Mouse (Mus musculus): ENCODE measurements around the gene Slc25a45.

The Slc25a45 gene

DNA sequence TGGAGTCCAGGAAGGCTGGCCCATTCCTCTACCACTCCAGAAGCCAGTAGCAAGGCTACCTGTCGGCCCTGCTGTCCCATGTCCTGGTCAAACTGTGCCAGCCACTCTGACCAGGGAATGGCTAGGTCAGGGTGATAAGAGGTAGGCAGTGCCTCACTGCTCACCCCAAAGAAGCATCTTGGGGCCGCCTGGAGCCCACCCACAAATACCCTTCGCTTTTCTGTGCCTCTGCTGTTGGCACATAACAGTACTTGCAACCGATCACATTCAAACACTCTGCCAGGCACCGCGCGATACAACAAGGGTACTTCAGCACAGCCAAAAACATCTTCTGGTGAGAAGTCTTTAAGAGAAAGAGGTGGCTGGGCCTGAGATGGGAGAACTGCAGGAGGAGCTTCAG is 14.7 kb downstream of the Slc25a45 start:
- no peak for DNase-seq (ENCODE audit: low spot score in 2 of 2)

DNA sequence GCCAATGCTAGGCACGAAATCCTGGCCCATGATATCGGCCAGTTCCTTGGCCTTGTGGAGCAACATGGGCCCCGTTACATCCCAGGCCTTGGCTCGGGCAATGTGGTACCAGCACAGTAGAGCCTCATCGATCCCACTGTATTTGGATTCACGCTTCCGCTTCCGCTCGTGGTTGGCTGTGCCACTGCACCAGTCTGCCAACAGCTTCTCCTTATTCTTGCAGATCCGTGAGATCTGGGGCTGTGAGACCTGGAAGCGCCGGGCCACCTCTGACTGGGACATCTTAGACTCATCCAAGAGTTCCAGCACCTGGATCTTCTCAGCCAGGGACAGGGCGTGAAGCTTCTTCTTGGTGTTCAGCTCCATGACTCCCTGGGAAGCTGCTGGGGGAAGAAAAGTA is 15.1 kb downstream of the Slc25a45 start:
- DNase-seq (ENCODE audit: low spot score in 2 of 2) = no peak

DNA sequence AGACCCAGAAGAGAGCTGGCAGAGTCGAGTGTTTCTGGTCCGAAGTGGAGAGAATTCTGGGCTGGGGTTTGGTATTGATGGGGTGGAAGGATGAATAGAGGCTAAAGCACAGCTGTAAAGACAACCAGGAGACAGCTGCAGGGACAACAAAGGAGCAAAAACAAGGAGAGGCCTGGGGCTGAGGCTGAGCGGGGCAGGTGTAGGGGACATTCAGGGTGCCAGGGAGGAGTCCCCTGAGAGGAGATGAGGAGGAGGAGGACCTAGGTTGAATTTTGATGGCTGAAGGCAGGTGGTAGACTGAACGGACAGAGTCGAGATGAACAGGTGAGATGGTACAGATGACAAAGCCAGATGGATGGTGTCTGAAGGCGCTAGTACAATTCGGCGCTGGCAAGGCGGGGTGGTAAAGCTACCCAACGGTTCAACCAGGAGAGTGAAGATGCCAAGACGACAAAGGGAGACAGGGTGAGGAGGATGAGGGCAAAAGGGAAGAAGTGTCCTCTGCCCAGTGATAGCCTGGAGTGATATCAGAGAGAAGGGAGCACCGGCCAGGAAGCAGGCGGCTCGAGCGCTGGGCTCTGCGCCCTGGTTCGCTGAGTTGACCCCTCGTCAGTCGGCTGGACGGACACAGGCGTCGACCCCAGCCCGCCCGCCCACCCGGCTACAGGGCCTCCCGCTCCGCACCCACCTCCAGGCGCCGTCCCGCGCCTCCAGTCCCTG is 15.8 kb downstream of the Slc25a45 start:
- DNase-seq (ENCODE audit: low spot score in 2 of 2) = no peak

DNA sequence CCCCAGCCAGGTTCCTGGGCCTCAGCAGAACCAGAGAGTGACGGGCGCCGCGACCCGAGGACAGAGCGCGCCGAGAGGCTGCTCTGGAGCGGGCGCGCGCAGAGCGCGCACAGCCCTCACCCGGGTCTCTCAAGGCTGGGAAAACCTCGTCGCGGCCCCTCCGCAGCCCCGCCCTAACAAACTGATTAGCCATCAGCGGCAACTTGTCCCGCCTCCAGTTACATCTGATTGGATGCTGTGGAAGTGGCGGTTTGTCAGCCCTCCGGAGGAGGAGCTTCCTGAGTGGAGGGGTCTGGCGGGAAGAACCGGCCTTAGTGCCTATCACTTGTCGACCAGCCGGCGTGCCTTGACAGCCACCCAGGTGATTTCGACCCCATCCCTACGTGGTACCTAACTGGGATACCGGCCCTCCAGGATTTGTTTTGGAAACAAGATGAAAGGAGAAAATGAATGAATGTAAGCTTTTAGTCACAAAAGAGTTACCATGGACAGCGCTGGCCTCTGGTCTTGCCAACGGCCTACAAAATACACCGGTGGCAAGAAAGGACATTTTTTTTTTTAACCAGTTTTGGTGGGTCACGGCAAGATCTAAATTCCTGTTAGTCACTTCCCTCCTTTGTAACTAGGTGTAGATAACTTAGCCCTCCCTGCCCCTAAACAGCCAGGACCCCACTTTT is 16.5 kb downstream of the Slc25a45 start, which contains the start of gene Tigd3:
Gene Tigd3, minus strand, starts transcription at position 148 of the 677 bp plus-strand sequence.
- peak; percentile 81 to 85 for DNase-seq (ENCODE audit: low spot score in 2 of 2)

DNA sequence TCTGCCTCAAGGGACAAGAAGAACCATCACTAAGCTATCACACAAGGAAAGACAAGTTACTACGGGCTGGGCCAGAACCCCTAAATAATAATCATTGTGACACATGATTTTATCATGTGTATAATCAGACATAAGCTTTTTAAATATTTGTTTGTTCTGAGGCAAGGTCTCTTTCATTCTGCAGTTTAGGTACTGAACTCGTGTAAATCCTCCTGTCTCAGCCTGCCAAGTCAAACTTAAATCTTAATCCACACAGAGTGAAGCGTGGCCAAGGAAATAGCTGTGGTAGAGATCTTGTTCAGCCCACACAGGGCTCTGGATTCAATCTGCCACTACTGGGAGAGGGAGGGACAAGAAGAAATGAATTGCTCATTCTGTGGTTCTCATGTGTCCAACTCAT is 29.7 kb downstream of the Slc25a45 start:
- DNase-seq (ENCODE audit: low spot score in 2 of 2) = no peak

DNA sequence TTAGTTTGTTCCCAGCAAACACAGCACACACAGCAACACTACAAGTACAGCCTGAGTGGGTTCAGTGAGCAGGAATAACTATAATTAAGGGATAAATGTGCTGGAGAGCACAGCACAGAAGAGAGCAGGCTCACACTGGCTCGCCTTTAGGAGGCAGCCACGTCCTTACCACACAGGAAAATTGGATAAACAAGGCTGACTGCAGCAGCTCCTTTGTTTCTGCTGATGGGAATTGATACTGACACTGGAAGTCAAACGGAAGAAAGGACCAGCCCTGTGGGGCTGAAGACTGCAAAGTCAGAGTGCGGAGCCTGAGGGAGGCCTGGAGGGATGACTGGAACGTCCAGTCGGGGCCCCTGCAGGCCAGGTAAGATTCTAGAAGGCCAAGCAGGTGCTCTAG is 32.6 kb downstream of the Slc25a45 start:
- DNase-seq (ENCODE audit: low spot score in 2 of 2) = no peak

DNA sequence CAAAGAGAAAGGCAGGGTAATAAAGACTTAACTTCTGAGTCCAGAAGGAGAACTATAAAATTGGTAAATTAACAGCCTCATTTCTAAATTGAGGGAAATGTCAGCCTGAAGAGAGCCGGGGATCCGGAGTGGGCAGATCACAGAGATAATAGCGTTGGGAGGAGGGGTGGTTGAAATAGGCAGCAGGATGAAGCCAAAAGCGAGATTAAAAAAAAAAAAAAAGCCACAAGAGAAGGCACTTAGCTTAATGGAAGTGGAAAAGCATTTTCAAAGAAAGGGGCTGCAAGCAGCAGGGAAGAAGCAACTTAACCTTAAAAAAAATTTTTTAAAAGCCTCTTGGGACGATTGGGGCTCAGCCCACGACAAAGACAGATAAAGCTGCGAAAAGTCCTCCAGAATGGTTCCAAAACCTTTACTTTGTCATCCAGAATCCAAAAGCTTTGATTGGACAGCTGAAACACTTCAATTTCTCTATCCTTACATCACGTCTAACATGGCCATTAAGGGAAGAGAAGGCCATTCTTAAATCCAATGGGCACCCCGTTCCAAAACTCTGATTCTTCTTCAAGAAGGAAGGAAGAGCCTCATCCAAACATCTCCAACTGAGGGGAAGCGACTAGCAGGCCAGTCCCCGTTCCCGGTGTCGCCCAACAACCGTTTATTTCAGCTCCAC is 34.0 kb downstream of the Slc25a45 start:
- no peak for DNase-seq (ENCODE audit: low spot score in 2 of 2)

DNA sequence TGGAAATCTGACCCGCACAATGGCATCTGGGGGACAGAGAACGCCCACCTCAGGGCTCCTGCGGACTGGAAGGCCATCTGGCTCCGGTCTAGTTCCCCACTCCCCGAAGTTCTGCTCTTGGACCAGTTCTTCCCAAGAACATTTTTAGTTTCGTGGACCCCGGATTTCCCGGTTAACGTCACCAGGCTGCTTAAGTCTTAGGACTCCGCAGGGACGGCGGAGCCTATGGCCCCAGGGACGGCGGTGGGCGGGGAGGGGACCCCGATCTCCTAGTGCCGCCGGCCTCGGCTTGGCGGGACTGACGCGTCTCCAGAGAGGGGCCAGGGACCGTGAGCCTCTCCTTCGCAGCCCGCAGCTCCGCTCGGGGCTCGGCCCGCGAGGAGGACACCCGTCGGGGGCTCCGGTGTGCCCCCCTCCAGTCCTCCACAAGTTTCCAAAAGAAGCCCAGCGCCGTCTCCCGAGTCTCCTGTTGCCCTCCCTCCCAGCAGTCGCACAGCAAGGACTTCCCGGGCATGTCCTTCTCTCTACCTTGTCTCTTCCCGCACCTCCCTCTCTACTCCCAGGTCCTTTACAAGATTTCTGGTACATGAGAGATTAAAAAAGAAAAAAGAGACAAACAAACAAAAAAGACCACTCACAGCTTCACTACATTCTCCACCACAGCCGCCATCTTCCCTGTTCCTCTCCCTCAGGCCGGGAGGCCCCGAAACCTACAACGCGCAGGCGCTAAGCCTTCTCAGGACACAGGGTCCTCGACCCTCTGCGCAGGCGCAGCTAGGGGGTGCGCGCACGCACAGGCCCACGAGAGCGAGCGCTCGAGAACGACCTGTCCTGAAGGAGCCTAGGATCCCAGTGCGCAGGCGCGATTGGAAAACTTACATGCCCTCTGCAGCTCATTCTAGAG is 34.7 kb downstream of the Slc25a45 start:
- DNase-seq (ENCODE audit: low spot score in 2 of 2) = peak; percentile 91 to 98

DNA sequence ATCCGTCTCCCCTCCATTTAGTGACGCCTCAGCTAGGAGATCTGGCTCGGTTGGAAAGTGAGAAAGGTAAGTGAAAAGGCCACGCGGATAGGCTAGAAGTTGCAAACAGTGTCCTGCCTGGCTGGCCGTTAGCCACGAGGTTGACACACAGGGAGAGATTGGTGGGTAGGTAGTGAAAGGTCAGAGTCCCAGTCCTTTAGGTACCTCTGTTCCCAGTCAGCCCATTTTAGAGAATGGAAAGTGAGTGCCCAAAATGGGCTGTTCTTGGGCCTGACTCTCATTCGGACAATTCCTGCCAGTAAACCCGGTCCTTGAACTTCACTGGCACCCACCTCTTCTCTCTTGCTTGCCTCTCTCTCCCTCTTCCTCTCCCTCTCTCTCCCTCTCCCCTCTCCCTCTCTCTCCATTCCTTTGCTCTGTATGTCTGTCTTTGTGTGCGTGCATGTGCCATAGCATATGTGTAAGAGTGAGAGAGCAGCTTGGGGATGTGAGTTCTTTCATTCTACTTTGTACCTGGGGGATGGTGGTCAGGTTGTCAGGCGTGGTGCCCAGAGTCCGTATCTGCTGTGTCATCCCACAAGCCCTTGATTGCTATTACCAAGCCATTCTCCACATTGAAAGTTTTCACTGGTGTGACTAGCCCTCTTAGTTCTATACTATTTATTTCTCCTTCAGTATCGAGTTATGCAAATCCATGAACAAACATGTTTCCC is 35.6 kb downstream of the Slc25a45 start, which contains the start of gene Dpf2:
Gene Dpf2, minus strand, starts transcription at position 4 of the 713 bp plus-strand sequence.
- no peak for DNase-seq (ENCODE audit: low spot score in 2 of 2)

DNA sequence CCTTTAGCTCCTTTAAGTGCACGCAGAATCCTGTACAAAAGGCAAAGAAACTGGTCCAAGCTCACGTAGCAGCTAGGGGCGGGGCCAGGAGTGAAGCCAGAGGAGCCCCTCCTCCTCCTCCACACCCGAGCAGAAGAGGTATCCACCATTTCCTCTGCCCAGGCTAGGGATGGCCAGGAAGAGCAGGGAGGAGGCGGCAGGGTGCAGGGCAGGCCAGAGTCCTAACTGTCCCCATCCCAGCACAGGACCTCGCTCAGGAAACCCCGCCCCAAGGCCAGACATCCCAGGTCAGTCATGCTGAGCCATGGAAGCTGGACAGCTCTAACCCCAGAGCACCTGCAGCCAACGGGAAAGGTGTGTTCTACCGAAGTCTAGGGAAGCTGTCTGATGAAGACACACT is 44.1 kb downstream of the Slc25a45 start:
- DNase-seq (ENCODE audit: low spot score in 2 of 2) = no peak

DNA sequence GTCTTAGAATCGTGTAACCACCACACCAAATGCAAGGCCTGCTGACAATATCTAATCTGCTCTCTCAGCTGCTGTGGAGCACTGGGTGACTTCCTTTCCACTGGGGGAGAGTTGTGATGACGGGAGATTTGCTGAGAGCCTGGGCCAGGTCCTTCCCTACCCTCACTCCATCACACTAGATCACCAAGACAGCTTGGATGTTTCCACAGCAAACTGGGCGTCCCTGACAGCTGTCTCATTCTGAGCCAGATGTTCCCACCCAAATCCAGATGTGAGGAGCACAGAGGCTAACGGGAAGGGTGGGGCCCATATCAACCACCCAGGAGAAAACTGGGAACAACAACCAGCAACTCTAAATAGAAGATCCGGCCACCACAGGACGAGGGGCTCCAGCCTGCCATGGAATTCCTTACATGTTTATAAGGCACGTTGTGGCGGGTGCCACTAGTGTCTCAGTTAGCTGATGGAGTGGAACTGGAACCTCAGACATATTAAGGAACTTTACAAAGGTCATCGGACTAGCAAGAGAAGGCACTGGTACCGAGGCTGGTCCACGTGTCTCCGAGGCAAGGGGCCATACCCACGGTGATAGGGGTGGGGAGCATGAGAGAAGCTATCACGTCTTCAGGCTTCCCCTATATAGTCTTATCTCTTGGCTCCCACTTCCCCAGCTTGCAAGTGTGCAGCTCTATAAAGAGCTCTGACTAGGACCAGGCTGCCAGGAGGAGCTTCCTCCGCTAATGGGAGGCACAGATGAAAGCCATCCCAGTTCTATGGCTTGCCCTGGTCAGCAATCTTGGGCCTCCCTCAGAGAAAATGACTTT is 44.7 kb downstream of the Slc25a45 start:
- peak in 1 of 2 experiments; percentile 42 for DNase-seq (ENCODE audit: low spot score in 2 of 2)

DNA sequence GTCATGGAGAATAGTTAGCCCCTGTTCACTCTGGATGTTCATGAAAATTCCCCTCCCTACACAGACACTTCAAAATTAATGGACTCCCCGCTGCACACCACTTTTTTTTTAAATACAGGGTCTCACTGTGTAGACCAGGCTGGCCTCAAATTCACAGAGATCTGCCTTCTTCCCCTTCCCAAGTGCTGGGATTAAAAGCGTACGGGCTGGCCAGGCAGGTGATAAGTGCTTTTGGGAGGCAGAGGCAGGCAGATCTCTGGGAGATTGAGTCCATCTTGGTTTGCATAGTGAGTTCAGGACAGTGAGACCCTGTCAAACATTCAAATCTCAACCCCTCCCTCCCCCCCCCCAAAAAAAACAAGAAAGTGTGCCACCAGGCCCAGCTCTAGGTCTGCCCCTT is 45.4 kb downstream of the Slc25a45 start:
- DNase-seq (ENCODE audit: low spot score in 2 of 2) = no peak

DNA sequence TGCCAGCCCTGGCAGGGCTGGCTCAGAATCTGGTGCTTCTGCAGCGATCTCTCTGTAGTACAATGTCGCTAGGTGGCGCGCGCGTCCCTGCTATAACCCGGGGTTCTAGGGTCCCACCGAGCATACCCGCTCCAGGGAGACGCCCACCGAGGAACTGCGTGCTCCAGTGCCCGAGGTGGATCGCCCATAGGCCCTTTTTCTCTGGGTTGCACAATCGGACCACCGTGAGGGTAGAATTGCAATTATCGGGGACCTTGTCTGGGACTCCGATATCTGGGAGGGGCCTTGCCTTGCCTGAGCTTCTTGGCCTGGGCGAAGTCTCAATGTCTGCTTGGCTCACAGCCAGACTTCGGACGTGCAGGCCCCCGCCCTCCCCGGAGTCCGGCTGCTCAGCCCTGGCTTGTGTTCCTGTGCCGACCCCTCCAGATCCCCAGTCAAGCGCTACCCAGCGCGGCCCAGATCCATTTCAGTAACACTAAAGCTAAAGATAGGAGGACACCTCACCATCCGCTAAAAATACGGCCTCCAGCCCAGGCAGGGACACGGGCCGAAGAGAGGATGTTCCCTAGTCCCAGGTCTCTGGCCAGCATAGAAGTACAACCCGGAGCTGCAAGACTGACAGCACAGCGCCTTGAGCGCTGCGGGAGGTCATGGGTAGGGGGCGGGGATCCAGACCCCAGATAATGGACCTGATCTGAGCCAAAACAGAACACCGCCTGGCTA is 46.5 kb downstream of the Slc25a45 start:
- peak; percentile 75 to 84 for DNase-seq (ENCODE audit: low spot score in 2 of 2)

DNA sequence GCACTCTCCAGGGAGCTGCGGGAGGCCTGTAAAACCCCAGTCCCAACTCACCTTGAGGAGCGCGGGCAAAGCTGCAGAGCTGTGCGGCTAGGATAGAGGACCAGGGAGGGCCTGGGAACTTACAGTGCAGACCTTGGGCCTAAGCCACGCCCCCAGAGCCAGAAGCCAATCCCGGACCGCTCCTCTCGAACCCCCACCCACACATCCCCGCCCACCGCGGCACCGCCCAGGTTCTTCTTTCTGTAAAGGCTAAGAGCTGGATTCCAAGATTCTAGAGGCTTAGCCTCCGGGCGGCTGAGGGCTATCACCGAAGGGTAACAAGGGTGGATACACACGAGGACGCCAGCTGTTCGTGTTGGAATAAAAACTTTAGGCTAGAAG is 47.1 kb downstream of the Slc25a45 start, which contains the start of gene Cdc42ep2:
Gene Cdc42ep2, minus strand, starts transcription at position 104 of the 381 bp plus-strand sequence.
- DNase-seq (ENCODE audit: low spot score in 2 of 2) = peak; percentile 93 to 95

DNA sequence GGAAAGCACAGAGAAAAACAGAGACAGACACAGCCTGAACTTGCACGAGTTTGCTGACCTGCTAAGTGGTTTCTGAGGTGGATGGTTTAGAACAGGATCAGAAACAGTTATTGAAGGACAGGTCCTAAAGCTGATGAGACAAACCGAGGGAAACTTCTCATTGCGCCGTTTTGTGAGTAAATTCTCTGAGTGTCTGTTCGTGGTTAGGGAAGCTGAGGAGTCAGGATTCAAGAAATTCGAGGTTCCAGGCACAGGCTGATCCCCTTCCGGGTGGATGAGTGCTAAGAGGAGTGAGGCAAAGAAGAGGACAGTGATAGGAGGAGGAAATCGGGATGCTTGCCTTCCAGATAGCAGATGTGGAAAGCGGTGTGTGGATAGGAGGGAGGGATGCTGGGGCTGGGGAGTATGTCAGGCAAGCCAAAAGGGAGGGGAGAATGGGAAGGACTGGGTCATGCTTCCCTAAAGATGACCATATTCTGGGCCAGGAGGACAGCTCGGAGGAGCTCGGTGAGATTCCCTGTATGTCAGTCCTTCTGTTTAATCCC is 47.8 kb downstream of the Slc25a45 start:
- DNase-seq (ENCODE audit: low spot score in 2 of 2) = no peak

DNA sequence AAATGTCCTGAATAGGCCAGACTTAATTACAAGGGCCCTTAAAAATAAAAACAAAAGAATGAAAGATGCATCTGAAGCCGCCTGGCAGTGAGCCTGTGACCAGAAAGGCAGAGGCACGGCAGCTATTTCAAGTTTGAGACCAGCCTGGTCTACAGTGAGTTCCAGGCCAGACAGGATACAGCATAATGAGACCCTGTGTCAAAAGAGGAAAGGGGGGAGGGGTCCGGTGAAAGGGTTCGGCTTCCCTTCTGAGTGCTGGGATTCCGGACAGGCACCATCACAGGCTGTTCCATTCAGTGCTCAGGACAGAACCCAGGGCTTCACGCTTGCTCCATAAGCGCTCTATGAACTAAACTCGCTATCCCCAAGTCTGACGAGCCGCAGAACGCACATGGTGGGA is 49.4 kb downstream of the Slc25a45 start:
- no peak for DNase-seq (ENCODE audit: low spot score in 2 of 2)

DNA sequence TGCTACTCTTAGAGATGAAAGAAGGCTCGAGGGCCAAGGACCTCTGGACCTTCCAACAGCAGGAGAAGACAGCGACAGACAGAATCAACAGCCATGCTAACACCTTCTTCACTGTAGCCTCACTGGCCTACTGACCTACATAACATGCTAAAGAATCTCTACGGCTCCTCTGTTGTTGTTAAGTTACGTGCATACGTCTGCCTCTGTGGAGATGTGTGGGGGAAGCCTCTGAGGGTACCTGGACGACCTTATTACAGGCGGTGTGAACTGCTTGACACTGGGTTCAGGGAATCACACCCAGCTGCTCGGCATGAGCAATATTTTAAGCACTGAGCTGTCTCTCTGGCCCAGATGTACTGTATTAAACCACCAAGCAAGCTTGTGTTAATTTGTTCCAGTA is 49.9 kb downstream of the Slc25a45 start:
- DNase-seq (ENCODE audit: low spot score in 2 of 2) = no peak

DNA sequence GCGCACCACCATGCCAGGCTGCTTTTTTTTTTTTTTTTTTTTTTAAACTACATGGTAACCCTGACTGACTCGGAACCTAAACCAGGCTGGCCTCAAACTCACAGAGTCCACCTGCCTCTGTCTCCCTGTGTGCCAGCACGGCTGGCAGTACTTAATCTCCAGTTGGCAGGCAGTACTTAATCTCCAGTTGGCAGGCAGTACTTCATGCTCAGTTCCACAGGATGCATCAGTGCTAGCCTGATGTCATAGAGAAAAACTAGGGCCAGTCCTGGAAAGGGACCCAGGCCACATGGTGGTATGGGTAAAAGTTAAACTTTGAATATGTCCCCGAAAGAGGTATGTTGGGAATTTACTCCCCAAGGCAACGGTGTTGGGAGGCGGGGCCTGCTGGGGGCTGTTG is 50.5 kb downstream of the Slc25a45 start:
- no peak for DNase-seq (ENCODE audit: low spot score in 2 of 2)

DNA sequence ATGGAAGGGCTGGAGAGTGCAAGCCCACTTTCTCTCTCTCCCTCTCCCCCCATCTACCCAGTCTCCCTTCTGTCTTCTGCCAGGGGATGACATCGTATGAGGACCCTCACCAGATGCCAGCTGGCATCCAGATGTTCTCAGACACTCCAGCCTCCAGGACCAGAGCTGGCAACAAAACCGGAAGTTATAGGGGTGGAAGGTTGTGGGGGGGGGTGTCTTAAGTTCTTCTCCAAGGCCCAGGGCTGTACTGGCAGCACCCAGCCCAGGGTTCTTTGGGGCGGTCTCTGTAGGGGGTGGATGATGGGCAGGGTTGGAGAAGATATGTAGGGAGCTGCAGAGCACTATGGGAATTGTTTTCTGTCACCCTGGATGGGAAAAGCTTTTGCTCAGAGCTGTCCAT is 50.9 kb downstream of the Slc25a45 start:
- DNase-seq (ENCODE audit: low spot score in 2 of 2) = no peak
